Mouse (Mus musculus) heart, postnatal 0 days (tissue): ENCODE results near the gene Csf2ra.

Experiments used
- CTCF ChIP-seq: IDR thresholded peaks from 2 replicates; pipeline ENCODE4 v1.5.1; 2016; ENCODE audit warnings: antibody characterized with exemption, control low read depth, low read depth
- EP300 ChIP-seq: IDR thresholded peaks from 2 replicates; pipeline ENCODE4 v1.6.1; 2016; ENCODE audit warnings: antibody characterized with exemption, low read depth

- TF ChIP-seq EP300: no peak
- TF ChIP-seq CTCF: no peak
Observed at GRCm38 (mm10) chr19:61199836-61200235, 28.4 kb downstream of the Csf2ra start.
